Mouse (Mus musculus) liver (tissue): ENCODE results near the gene Cldn34b1.
"Not testable (repeated sequence)": the region's sequence is repeated elsewhere in the genome, so short reads cannot be mapped to it uniquely, and the experiment has no call there.

ENCODE experiments used
- DNase-seq: peaks from one replicate; pipeline ENCODE4 v3.0.0-alpha.2; 2020; ENCODE audit warnings: mixed read lengths

Cldn34b1 gene

DNA sequence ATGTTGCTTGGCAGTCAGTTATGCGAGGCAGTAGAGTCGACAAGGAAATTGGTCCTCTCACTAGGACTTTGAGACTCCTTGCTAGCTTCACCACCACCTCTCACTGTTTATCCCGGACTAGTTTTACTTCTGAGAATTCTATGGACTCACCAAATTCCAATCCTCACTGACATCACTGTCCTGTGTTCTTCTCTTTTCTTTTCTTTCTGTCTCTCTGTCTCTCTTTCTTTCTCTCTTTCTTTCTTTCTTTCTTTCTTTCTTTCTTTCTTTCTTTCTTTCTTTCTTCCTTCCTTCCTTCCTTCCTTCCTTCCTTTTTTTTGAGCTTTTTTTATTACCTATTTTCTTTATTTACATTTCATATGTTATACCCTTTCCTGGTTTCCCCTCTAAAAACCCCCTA, at the start of gene Cldn34b1:
Gene Cldn34b1, minus strand, starts transcription at position 101 of the 400 bp plus-strand sequence.
- not testable (repeated sequence) for DNase-seq

DNA sequence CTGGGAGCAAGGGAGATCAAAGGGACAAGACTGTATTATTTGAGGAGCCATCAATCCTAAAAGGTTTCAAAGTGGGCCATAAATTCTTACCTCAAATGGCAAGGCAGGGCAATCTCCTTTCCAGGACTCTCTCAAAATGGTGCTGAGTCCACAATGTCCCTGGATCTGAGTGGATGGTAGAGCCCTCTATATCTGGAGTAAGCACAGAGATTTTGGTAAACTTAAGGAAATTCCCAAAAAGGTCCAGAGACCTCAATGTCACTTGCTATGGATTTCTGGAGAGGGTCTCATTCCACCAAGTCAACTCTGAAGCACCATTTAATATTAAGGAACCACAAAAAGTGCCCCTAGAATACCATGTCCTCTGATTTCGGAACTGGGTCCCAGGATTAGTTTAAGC, 45.8 kb upstream of the Cldn34b1 start, which contains the start of gene Magea6:
Gene Magea6, minus strand, starts transcription at position 101 of the 400 bp plus-strand sequence.
- DNase-seq = not testable (repeated sequence)
